ENCODE assay signal across 10 mouse cellular contexts in the genomic region with DNA sequence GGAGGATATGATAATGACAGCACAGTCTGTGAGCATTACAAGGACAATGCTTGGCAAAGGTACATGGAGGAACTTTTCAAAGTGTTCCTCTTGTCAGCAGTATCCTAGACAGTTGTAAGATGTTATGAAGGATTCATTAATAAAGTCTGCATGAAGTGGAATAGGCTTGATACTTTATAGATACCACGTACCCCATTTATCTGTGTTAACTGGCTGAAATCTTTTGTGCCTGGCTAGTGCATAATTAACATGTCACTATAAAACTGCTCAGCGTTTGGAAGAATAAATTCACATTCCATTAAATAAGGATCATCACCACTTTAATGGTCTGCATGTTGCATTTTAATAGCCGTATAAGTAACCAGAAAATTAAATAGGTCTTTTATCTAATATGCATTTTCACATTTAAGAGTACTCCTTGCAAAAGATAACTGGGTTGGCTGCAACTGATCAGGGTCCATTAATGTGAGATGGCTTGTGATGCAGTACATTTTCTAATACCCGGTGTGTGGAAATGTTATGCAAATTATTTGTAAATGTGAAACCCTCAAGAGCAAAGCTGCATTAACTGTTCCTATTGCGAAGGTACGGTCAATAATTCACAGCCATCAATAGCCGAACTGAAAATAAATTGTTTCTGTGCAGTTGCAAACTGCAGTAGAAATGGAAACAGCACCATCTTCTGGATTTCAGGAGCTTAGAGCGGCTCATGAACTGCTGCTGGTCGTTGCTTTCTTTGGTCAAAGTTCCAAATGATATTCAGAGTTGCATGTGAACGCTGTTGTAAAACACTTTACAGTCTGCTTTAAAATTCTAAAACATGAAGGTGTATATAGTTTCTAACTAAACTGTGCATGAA.
DNase-seq lines count a peak whose midpoint lies in the region; ATAC-seq and TF ChIP-seq lines count a peak whose summit lies in the region.
"Had no signal": no experiment of that assay in that cellular context is flagged by ENCODE, and none has a peak within 500 bp of the region (broad histone marks: within the 10 kb centered on the region; RNA-seq: fewer than 3 reads in every experiment).

No protein-coding gene starts in this region.

- 44% methylated on average over 10 of the region's 10 CpGs for WGBS in intestine, postnatal 0 days
- WGBS in intestine, embryonic 16.5 days = 42% methylated on average over 10 of the region's 10 CpGs
- WGBS in hindbrain, embryonic 16.5 days = 38% methylated on average over 10 of the region's 10 CpGs
- WGBS in neural tube, embryonic 13.5 days = 32% methylated on average over 10 of the region's 10 CpGs
- 49% methylated on average over 10 of the region's 10 CpGs for WGBS in heart, embryonic 12.5 days

- no peaks in the 10 kb centered on the region for H3K9me3 ChIP-seq in intestine, postnatal 0 days (ENCODE audit: control insufficient read depth)
- H3K9me3 ChIP-seq in intestine, embryonic 16.5 days (ENCODE audit: control insufficient read depth, low read length) = no peaks in the 10 kb centered on the region
- no peaks in the 10 kb centered on the region for H3K9me3 ChIP-seq in hindbrain, embryonic 16.5 days (ENCODE audit: control insufficient read depth, low read length)
- H3K9me3 ChIP-seq in neural tube, embryonic 13.5 days = no peaks in the 10 kb centered on the region
- H3K9me3 ChIP-seq in heart, embryonic 12.5 days (replicated peaks) = no peaks in the 10 kb centered on the region
- H3K9me3 ChIP-seq: megakaryocyte, embryonic 14.5 days had no signal

- ATAC-seq in intestine, postnatal 0 days = no peak
- no peak for ATAC-seq in intestine, embryonic 16.5 days
- peak; percentile 80 for ATAC-seq in hindbrain, embryonic 16.5 days
- peak; percentile 63; the same call in 1 of the 2 replicates for ATAC-seq in neural tube, embryonic 13.5 days (ENCODE audit: low read depth)
- no peak for ATAC-seq in heart, embryonic 12.5 days (ENCODE audit: insufficient number of reproducible peaks, low FRiP score)

- H3K4me2 ChIP-seq in intestine, postnatal 0 days (replicated peaks; ENCODE audit: low read depth) = no peak overlapping the region
- H3K4me2 ChIP-seq in intestine, embryonic 16.5 days (ENCODE audit: low read depth, low read length) = no peak overlapping the region
- H3K4me2 ChIP-seq in hindbrain, embryonic 16.5 days (ENCODE audit: low read length) = peak overlapping the region; percentile 47
- H3K4me2 ChIP-seq in neural tube, embryonic 13.5 days = peak overlapping the region; percentile 41
- no peak overlapping the region for H3K4me2 ChIP-seq in heart, embryonic 12.5 days

- peak; percentile 60 for TF ChIP-seq CTCF in intestine, postnatal 0 days (IDR thresholded peaks at IDR 0.05; ENCODE audit: low read depth)

- no peaks in the 10 kb centered on the region for H3K27me3 ChIP-seq in intestine, postnatal 0 days (replicated peaks; ENCODE audit: control insufficient read depth, insufficient read depth, low read length)
- H3K27me3 ChIP-seq in intestine, embryonic 16.5 days (replicated peaks; ENCODE audit: control insufficient read depth, insufficient read depth, low read length) = no peaks in the 10 kb centered on the region
- no peaks in the 10 kb centered on the region for H3K27me3 ChIP-seq in hindbrain, embryonic 16.5 days (replicated peaks; ENCODE audit: control insufficient read depth, insufficient read depth, low read length)
- no peaks in the 10 kb centered on the region for H3K27me3 ChIP-seq in neural tube, embryonic 13.5 days
- H3K27me3 ChIP-seq in heart, embryonic 12.5 days (replicated peaks) = no peaks in the 10 kb centered on the region
- H3K27me3 ChIP-seq: megakaryocyte, embryonic 14.5 days had no signal

- no peak overlapping the region for H3K27ac ChIP-seq in intestine, postnatal 0 days (ENCODE audit: low read depth, low read length)
- H3K27ac ChIP-seq in intestine, embryonic 16.5 days (ENCODE audit: low read length) = no peak overlapping the region
- H3K27ac ChIP-seq in hindbrain, embryonic 16.5 days (ENCODE audit: low read depth, low read length) = no peak overlapping the region
- H3K27ac ChIP-seq in neural tube, embryonic 13.5 days (replicated peaks) = no peak overlapping the region
- H3K27ac ChIP-seq in heart, embryonic 12.5 days (ENCODE audit: poor library complexity, severe bottlenecking) = no peak overlapping the region

- H3K9ac ChIP-seq in intestine, postnatal 0 days (ENCODE audit: low read depth, low read length) = no peak overlapping the region
- H3K9ac ChIP-seq in intestine, embryonic 16.5 days (ENCODE audit: low read depth, low read length) = no peak overlapping the region
- H3K9ac ChIP-seq in hindbrain, embryonic 16.5 days (ENCODE audit: low read depth, low read length) = no peak overlapping the region
- no peak overlapping the region for H3K9ac ChIP-seq in neural tube, embryonic 13.5 days
- H3K9ac ChIP-seq in heart, embryonic 12.5 days = no peak overlapping the region

- H3K4me3 ChIP-seq in intestine, postnatal 0 days (ENCODE audit: low read depth, low read length) = no peak overlapping the region
- H3K4me3 ChIP-seq in intestine, embryonic 16.5 days (ENCODE audit: low read length) = no peak overlapping the region
- peak overlapping the region; percentile 19; the same call in 1 of the 2 replicates for H3K4me3 ChIP-seq in hindbrain, embryonic 16.5 days (ENCODE audit: low read length)
- peak overlapping the region; percentile 21 for H3K4me3 ChIP-seq in neural tube, embryonic 13.5 days
- H3K4me3 ChIP-seq in heart, embryonic 12.5 days = no peak overlapping the region
- H3K4me3 ChIP-seq: megakaryocyte, embryonic 14.5 days had no signal

- no peaks in the 10 kb centered on the region for H3K36me3 ChIP-seq in intestine, postnatal 0 days (ENCODE audit: control insufficient read depth, insufficient read depth)
- H3K36me3 ChIP-seq in intestine, embryonic 16.5 days (ENCODE audit: control insufficient read depth, insufficient read depth, low read length) = no peaks in the 10 kb centered on the region
- H3K36me3 ChIP-seq in hindbrain, embryonic 16.5 days (ENCODE audit: control insufficient read depth, insufficient read depth, low read length) = no peaks in the 10 kb centered on the region
- H3K36me3 ChIP-seq in neural tube, embryonic 13.5 days = no peaks in the 10 kb centered on the region
- H3K36me3 ChIP-seq in heart, embryonic 12.5 days = no peaks in the 10 kb centered on the region

- no peaks in the 10 kb centered on the region for H3K4me1 ChIP-seq in intestine, postnatal 0 days (replicated peaks; ENCODE audit: control insufficient read depth, insufficient read depth, low read length)
- H3K4me1 ChIP-seq in intestine, embryonic 16.5 days (ENCODE audit: control insufficient read depth, insufficient read depth, low read length) = no peaks in the 10 kb centered on the region
- H3K4me1 ChIP-seq in hindbrain, embryonic 16.5 days (ENCODE audit: control insufficient read depth, insufficient read depth, low read depth, low read length) = no peaks in the 10 kb centered on the region
- H3K4me1 ChIP-seq in neural tube, embryonic 13.5 days (replicated peaks) = no peaks in the 10 kb centered on the region
- no peaks in the 10 kb centered on the region for H3K4me1 ChIP-seq in heart, embryonic 12.5 days (replicated peaks)
- H3K4me1 ChIP-seq: megakaryocyte, embryonic 14.5 days had no signal

- DNase-seq in embryo, embryonic 10.5 days (ENCODE audit: low spot score) = peak; percentile 53
- DNase-seq in testis, postnatal 14 days (ENCODE audit: low spot score) = no peak
- DNase-seq in MN1 (ENCODE audit: low spot score) = no peak
- DNase-seq: gastrocnemius, postnatal 10 days had no signal

Comparison
In these comparisons a context has a peak if more than half of its experiments do, and no peak if none do; other contexts are left out.
1. ATAC-seq: peak in hindbrain, embryonic 16.5 days (single experiment) and neural tube, embryonic 13.5 days (single experiment); none in intestine, postnatal 0 days (single experiment), intestine, embryonic 16.5 days (single experiment) and heart, embryonic 12.5 days (single experiment).
2. H3K4me2 ChIP-seq: peak in hindbrain, embryonic 16.5 days (single experiment) and neural tube, embryonic 13.5 days (single experiment); none in intestine, postnatal 0 days (single experiment), intestine, embryonic 16.5 days (single experiment) and heart, embryonic 12.5 days (single experiment).
3. H3K4me3 ChIP-seq: peak in hindbrain, embryonic 16.5 days (single experiment) and neural tube, embryonic 13.5 days (single experiment); none in intestine, postnatal 0 days (single experiment), intestine, embryonic 16.5 days (single experiment) and heart, embryonic 12.5 days (single experiment).